Mouse (Mus musculus): ENCODE results near the gene Tefm. TPM values are rescaled to one million over a fixed set of nuclear protein-coding genes. Genes with fewer than 3 reads are reported as not detected.

The Tefm gene
- polyA plus RNA-seq, 1 experiment from 2014 or later, result 33.2 TPM

DNA sequence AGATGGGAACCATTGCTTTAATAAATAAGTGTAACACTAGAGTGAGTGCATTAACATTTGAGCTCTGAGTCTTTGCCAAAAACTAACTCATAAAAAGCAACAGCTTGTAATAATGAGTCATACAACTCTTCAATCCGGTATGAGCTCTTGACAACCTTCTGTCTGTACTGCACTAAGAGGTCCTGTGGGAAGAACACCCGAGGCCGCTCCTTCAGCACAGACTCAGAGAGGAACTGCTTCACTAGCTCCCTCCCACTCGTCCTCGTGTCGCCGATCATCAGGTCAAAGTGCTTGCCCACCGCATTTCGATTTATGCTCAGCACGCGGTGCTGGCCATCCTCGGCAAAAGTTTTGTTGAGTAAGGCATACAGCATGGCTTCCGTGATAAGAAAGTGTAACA, 5.2 kb downstream of the Tefm start:
- Histone ChIP-seq H3K36me3 (peaks cover 41% of the 10 kb centered on the region), H3K27me3 (no peaks in the 10 kb centered on the region)

DNA sequence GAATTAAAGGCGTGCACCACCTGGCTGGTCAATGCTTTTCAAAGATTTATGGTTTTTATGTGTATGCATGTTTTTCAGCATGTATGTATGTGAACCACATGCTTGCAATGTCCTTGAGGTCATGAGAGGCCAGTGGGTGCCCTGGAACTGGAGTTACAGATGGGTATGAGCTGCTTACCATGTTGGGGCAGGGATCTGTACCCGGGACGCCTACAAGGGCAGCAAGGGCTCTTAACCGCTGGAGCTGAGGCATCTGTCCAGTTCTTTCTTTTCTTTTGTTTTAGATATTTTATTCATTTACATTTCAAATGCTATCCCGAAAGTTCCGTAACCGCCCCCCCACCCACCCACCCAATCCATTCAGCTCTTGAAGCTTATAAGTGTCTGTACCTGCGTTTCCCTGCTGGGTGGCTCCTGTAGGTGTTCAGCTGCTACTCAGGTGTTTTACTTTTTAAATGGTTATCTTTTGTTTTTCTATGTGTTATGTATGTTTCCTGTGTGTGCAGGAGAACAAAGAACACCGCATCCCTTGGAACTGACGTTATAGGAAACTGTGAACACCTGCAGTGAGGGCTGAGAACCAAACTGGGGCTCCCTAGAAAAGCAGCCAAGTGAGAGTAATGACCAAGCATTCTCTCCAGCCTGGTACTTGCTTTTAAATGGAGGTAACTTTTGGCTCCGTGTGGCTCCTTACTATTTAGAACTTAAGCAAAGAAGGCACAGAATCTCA, 5.9 kb downstream of the Tefm start:
- Histone ChIP-seq H3K4me3 (no peak overlapping the region), H3K4me2 (replicated peaks) (no peak overlapping the region), H3K27me3 (no peaks in the 10 kb centered on the region), H3K9ac (replicated peaks) (no peak overlapping the region), H3K27ac (replicated peaks) (no peak overlapping the region), H3K36me3 (peaks cover 46% of the 10 kb centered on the region), H3K4me1 (peaks cover 3% of the 10 kb centered on the region; the same call in 1 of the 2 replicates), H3K9me3 (no peaks in the 10 kb centered on the region)
- no peak for ATAC-seq (ENCODE audit: low FRiP score, low read depth)
- 92% methylated on average over 11 of the region's 11 CpGs for WGBS

More for the DNA sequence above, 5.2 kb downstream of the Tefm start:
- H3K9ac ChIP-seq (replicated peaks), result no peak overlapping the region
- WGBS, result 93% methylated on average over 13 of the region's 13 CpGs
- peaks cover 7% of the 10 kb centered on the region; the same call in 1 of the 2 replicates for H3K4me1 ChIP-seq
- H3K27ac ChIP-seq (replicated peaks), result no peak overlapping the region
- H3K9me3 ChIP-seq, result no peaks in the 10 kb centered on the region
- no peak overlapping the region for H3K4me3 ChIP-seq
- ATAC-seq (ENCODE audit: low FRiP score, low read depth), result no peak
- H3K4me2 ChIP-seq (replicated peaks), result no peak overlapping the region

GRCm38 (mm10) chr11:80134744-80135143, 7.2 kb downstream of the Tefm start:
- Histone ChIP-seq H3K9me3 (no peaks in the 10 kb centered on the region), H3K4me1 (no peaks in the 10 kb centered on the region), H3K27me3 (no peaks in the 10 kb centered on the region), H3K4me3 (no peak overlapping the region), H3K27ac (replicated peaks) (no peak overlapping the region), H3K36me3 (peaks cover 54% of the 10 kb centered on the region), H3K9ac (replicated peaks) (no peak overlapping the region), H3K4me2 (replicated peaks) (no peak overlapping the region)
- ATAC-seq (ENCODE audit: low FRiP score, low read depth), result no peak
- 86% methylated on average over 4 of the region's 4 CpGs for WGBS

GRCm38 (mm10) chr11:80132050-80132449, 9.9 kb downstream of the Tefm start:
- no peak overlapping the region for H3K9ac ChIP-seq (replicated peaks)
- peaks cover 61% of the 10 kb centered on the region for H3K36me3 ChIP-seq
- H3K9me3 ChIP-seq, result no peaks in the 10 kb centered on the region
- ATAC-seq (ENCODE audit: low FRiP score, low read depth), result no peak
- no peaks in the 10 kb centered on the region for H3K27me3 ChIP-seq
- no peaks in the 10 kb centered on the region for H3K4me1 ChIP-seq
- no peak overlapping the region for H3K4me2 ChIP-seq (replicated peaks)
- 68% methylated on average over 1 of the region's 1 CpGs for WGBS
- H3K4me3 ChIP-seq, result no peak overlapping the region
- no peak overlapping the region for H3K27ac ChIP-seq (replicated peaks)

DNA sequence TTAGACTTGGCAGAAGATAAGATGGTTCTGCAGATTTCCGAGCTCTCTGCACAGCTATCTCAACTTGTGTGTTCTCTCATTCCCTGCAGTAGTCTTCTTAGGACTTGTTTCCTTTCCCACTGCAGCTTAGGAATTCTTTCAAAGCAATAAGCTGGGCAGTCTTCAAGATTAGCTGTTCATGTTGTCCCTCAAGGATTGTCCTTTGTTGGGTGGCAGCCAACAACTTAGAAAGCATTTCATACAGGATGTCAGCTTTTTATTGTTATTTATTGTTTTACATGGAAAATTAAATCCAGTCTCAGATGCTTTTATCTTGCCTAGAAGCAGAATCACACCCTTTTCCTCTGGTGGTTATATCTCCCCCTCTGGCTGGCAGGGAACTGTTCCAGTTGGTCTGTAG, 25.6 kb downstream of the Tefm start:
- Histone ChIP-seq H3K4me3 (no peak overlapping the region), H3K27ac (replicated peaks) (no peak overlapping the region), H3K27me3 (no peaks in the 10 kb centered on the region), H3K9ac (replicated peaks) (no peak overlapping the region), H3K36me3 (peaks cover 69% of the 10 kb centered on the region), H3K4me2 (replicated peaks) (no peak overlapping the region), H3K9me3 (no peaks in the 10 kb centered on the region), H3K4me1 (no peaks in the 10 kb centered on the region)
- WGBS, result 86% methylated on average over 1 of the region's 1 CpGs
- ATAC-seq (ENCODE audit: low FRiP score, low read depth), result no peak

DNA sequence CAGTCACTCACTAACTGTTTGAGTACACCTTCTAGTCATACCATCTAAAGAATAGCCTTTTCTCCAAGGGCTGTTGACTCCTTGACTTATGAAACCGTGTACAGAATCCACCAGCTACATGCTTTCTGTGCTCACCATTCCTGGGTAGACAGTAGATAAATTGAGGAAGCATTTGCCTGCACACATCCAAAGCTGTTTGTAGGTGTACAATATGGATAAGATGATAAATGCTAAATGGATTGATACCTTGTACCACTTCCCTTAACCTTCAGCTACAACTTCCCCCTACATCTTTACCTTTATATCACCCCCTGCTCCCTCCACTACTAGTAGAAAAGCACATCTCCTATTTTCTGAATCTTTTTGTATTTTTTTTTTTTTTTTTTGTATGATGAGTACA, 37.6 kb downstream of the Tefm start:
- no peaks in the 10 kb centered on the region for H3K4me1 ChIP-seq
- no peak overlapping the region for H3K27ac ChIP-seq (replicated peaks)
- no peak overlapping the region for H3K9ac ChIP-seq (replicated peaks)
- ATAC-seq (ENCODE audit: low FRiP score, low read depth), result no peak
- H3K36me3 ChIP-seq, result peaks cover 60% of the 10 kb centered on the region
- H3K4me3 ChIP-seq, result no peak overlapping the region
- no peaks in the 10 kb centered on the region for H3K9me3 ChIP-seq
- no peak overlapping the region for H3K4me2 ChIP-seq (replicated peaks)
- WGBS, result 94% methylated on average over 1 of the region's 1 CpGs
- no peaks in the 10 kb centered on the region for H3K27me3 ChIP-seq

- no peak overlapping the region for H3K27ac ChIP-seq (replicated peaks)
- no peak overlapping the region for H3K4me2 ChIP-seq (replicated peaks)
- 93% methylated on average over 6 of the region's 6 CpGs for WGBS
- H3K4me1 ChIP-seq, result no peaks in the 10 kb centered on the region
- H3K4me3 ChIP-seq, result no peak overlapping the region
- peaks cover 47% of the 10 kb centered on the region for H3K36me3 ChIP-seq
- H3K27me3 ChIP-seq, result no peaks in the 10 kb centered on the region
- ATAC-seq (ENCODE audit: low FRiP score, low read depth), result no peak
- no peak overlapping the region for H3K9ac ChIP-seq (replicated peaks)
- no peaks in the 10 kb centered on the region for H3K9me3 ChIP-seq
Measured at GRCm38 (mm10) chr11:80101298-80101697, 40.7 kb downstream of the Tefm start.

DNA sequence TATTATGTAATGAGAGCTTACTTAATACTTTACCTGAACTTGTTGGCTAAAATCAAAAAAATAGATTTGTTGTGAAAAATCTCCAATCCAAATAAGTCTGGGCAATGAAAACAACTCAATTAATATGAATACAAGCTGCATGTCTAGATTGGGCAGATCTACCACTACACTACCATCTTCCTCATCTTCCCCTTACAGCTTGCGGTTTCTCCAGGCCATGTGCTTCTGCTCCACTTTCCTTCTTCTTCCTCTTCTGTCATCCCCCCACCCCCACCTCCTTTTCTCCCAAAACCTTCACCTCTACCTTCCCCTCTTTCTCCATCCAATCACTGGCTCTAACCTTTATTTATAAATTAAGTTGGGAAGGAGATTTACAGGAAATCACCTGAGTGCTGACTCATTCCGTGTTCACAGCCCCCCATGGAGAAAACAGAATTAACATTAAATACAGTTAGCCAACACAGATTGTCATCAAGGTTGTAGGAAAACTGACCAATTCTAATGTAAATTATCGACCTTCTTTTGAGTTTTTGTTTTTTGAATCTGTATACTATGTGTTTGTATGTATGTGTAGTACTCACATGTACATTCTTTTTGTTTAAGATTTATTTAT, 43.4 kb downstream of the Tefm start:
- no peaks in the 10 kb centered on the region for H3K4me1 ChIP-seq
- no peak overlapping the region for H3K9ac ChIP-seq (replicated peaks)
- 94% methylated on average over 3 of the region's 3 CpGs for WGBS
- no peak overlapping the region for H3K4me2 ChIP-seq (replicated peaks)
- no peaks in the 10 kb centered on the region for H3K9me3 ChIP-seq
- H3K27me3 ChIP-seq, result no peaks in the 10 kb centered on the region
- no peak overlapping the region for H3K4me3 ChIP-seq
- H3K36me3 ChIP-seq, result peaks cover 40% of the 10 kb centered on the region
- ATAC-seq (ENCODE audit: low FRiP score, low read depth), result no peak
- no peak overlapping the region for H3K27ac ChIP-seq (replicated peaks)

DNA sequence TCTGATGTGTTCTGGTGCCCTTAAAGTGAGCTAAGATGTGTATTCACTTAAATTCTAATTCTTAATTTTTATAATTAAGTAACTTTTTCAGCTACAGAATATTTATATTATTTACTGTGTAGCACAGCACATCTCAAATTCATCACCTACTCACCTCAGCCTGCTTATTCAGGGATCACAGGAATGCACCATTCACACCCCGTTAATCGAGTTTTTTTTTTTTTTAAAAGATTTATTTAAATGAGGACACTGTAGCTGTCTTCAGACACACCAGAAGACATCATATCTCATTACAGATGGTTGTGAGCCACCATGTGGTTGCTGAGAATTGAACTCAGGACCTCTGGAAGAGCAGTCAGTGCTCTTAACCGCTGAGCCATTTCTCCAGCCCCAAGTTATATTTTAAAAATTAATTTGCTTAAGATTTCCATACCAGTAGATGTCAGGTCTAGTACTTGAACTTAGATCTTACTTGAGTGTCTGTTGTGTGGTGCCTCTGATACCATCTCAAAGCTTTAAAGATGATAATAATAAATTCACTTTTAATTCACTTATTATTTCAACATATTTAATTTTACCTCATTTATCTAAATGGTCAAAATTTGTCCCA, 51.3 kb downstream of the Tefm start:
- peak overlapping the region; percentile 99 for H3K4me3 ChIP-seq
- no peak overlapping the region for H3K9ac ChIP-seq (replicated peaks)
- no peaks in the 10 kb centered on the region for H3K9me3 ChIP-seq
- peak overlapping the region; percentile 92 for H3K4me2 ChIP-seq (replicated peaks)
- peaks cover 3% of the 10 kb centered on the region; the same call in 1 of the 2 replicates for H3K36me3 ChIP-seq
- peaks cover 16% of the 10 kb centered on the region for H3K4me1 ChIP-seq
- ATAC-seq (ENCODE audit: low FRiP score, low read depth), result no peak
- H3K27ac ChIP-seq (replicated peaks), result no peak overlapping the region
- no peaks in the 10 kb centered on the region for H3K27me3 ChIP-seq
- WGBS, result 65% methylated on average over 3 of the region's 3 CpGs

DNA sequence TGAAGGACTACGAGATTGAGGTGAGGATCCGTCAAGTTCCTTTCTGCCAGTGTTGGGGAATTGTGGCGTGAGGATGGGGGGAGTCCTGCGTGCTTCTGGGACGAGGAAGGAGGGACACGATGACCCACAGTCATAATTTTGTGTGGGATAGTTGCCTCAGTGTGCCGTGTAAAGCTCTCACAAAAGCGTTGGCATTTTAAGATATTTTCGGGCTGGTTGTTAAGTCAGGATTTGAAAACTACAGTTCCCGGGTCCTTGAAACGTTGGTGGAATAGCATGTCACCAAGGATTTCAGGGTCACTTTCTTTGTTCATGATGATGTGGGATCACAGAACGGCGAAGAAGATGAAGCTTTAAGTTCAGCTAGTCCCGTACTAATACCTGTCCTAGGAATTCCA, 52.2 kb downstream of the Tefm start:
- H3K9ac ChIP-seq (replicated peaks), result peak overlapping the region; percentile 97
- peak overlapping the region; percentile 99 for H3K4me3 ChIP-seq
- ATAC-seq (ENCODE audit: low FRiP score, low read depth), result no peak
- H3K9me3 ChIP-seq, result no peaks in the 10 kb centered on the region
- no peak overlapping the region; the same call in 1 of the 2 replicates for H3K27ac ChIP-seq (replicated peaks)
- peak overlapping the region; percentile 92 for H3K4me2 ChIP-seq (replicated peaks)
- H3K4me1 ChIP-seq, result peaks cover 16% of the 10 kb centered on the region
- no peaks in the 10 kb centered on the region for H3K36me3 ChIP-seq
- WGBS, result 1% methylated on average over 14 of the region's 14 CpGs
- H3K27me3 ChIP-seq, result no peaks in the 10 kb centered on the region

DNA sequence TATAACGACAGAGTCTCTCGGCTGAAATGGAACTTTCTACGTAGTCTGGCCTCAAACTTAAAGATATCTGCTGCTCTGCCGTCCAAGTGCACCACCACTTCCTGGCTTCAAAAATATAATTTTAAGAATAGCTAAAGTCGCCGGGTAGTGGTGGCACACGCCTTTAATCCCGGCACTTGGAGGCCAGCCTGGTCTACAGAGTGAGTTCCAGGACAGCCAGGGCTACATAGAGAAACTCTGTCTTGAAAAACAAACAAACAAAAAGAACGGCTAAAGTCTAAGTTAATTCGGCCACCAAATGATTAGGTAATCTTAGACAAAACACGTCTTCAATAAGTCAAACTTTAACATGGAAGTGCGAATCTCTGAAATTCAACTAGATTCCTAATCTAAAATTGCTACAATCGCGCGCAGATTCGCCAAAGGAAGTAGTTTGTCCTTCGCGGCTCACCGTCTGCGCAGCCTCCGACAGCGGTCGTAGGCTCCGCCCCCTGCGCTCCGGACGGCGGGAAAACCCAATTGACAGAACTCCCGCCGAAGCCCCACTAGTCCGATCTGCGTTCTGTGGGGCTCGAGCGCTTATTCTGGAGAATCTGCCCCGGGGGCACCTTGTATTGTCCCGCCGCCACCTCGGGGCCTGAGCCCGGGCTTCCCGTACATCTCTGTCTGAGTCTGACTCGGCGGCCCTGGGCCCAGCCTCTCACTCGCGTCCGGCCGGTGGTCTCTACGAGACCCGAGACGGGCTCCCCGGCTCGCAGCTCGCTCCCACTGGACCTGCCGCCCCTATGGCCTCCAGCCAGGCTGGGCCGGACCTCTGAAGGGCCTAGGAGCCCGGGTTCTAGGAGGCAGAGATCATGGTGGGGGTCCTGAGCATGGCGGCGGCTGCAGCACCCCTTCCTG, 52.8 kb downstream of the Tefm start, which contains the start of gene Atad5:
Gene Atad5 (plus strand): TSS at position 484 of the 900 bp plus-strand sequence.
- peak; percentile 65 for ATAC-seq (ENCODE audit: low FRiP score, low read depth)
- WGBS, result 6% methylated on average over 57 of the region's 57 CpGs
- Histone ChIP-seq H3K4me1 (peaks cover 16% of the 10 kb centered on the region), H3K9ac (replicated peaks) (peak within 1 kb of the TSS; percentile 97), H3K9me3 (no peaks in the 10 kb centered on the region), H3K4me3 (peak within 1 kb of the TSS; percentile 99), H3K36me3 (no peaks in the 10 kb centered on the region), H3K27me3 (no peaks in the 10 kb centered on the region), H3K4me2 (replicated peaks) (peak within 1 kb of the TSS; percentile 92), H3K27ac (replicated peaks) (no peak within 1 kb of the TSS; the same call in 1 of the 2 replicates)
